Mouse (Mus musculus) small intestine, adult 10 weeks (tissue): Measurements from ENCODE around the gene Gm10234. TPM values are rescaled to one million over a fixed set of nuclear protein-coding genes. Genes with fewer than 3 reads are reported as not detected.

Source experiments
- polyA plus RNA-seq: library from polyadenylated mRNA; stranded (reverse); fragments of 350-450 nt; fragmentation: Illumina TruSeq; extraction: RNeasy Lipid Tissue Mini Kit (QIAGEN cat#74804); gene quantifications from one replicate; pipeline ENCODE4 v1.2.3, GENCODE M21; 2014; ENCODE audit warnings: low replicate concordance

Gene Gm10234
- not detected for polyA plus RNA-seq

GRCm38 (mm10) chr6:95321812-95322211, at the start of gene Gm10234:
Gene Gm10234 (plus strand): TSS chr6:95322112.

Other genes with a start within 250 kb of the Gm10234 start
- gene Kbtbd8, start 204.9 kb upstream of the Gm10234 start, polyA plus RNA-seq: 10.1 TPM